Comparison of ENCODE assay signal across 15 mouse cellular contexts in the genomic region with DNA sequence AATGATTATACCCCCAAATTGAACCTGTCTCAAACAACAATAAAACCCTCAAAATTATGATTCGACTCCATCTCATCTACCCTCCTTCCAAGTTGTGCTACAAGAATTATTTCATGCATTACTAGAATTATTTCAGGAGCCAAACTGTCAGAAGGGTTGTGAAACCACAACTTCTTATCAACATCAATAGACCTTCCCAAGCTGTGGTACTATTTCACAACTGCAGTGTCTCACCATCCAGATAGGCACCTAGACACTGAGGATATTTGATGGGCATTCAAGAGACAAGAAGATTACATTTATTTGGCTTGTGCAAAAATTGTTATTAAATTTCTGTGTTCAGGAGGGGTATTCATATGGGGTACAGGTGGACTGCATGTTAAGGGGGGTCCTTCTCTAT.
"Had no signal": no experiment of that assay in that cellular context is flagged by ENCODE, and none has a peak within 500 bp of the region (broad histone marks: within the 10 kb centered on the region; RNA-seq: fewer than 3 reads in every experiment).

No protein-coding gene starts in this region.

- DNase-seq: kidney, adult 2 months; kidney, postnatal 25 days; lung, adult 2 months; lung, postnatal 36 days; right cerebral cortex, adult 18-20 months; right cerebral cortex, postnatal 25 days; thymus, postnatal 4 days had no signal

- H3K4me1 ChIP-seq: limb, embryonic 15.5 days; megakaryocyte, embryonic 14.5 days had no signal

- H3K9ac ChIP-seq: limb, embryonic 15.5 days; midbrain, embryonic 12.5 days; neural tube, embryonic 15.5 days had no signal

- H3K27ac ChIP-seq: left cerebral cortex, adult 2 months; limb, embryonic 15.5 days; midbrain, embryonic 12.5 days; neural tube, embryonic 15.5 days; stomach, postnatal 0 days had no signal

- ATAC-seq: lung, postnatal 0 days; midbrain, embryonic 16.5 days had no signal

- H3K36me3 ChIP-seq: limb, embryonic 15.5 days; midbrain, embryonic 12.5 days; neural tube, embryonic 15.5 days had no signal

- H3K4me3 ChIP-seq: left cerebral cortex, adult 2 months; limb, embryonic 15.5 days; megakaryocyte, embryonic 14.5 days; midbrain, embryonic 12.5 days; neural tube, embryonic 15.5 days had no signal

- H3K9me3 ChIP-seq: limb, embryonic 15.5 days; megakaryocyte, embryonic 14.5 days; midbrain, embryonic 12.5 days; neural tube, embryonic 15.5 days had no signal

- H3K4me2 ChIP-seq: limb, embryonic 15.5 days; midbrain, embryonic 12.5 days; neural tube, embryonic 15.5 days had no signal
